Mouse (Mus musculus) mammary gland, adult 2 months (tissue): Measurements from ENCODE around the gene Syt13. TPM values are rescaled to one million over a fixed set of nuclear protein-coding genes. Genes with fewer than 3 reads are reported as not detected.

Experiments
- polyA plus RNA-seq: library from polyadenylated mRNA; depleted of rRNA; stranded (reverse); fragments of >200 nt; gene quantifications from 2 replicates; pipeline ENCODE4 v1.2.3, GENCODE M21; 2012; ENCODE audit warnings: low replicate concordance; rRNA removed

The Syt13 gene
- 1.4 and 2.3 TPM in 2 replicates for polyA plus RNA-seq

GRCm38 (mm10) chr2:92914933-92915553, at the start of gene Syt13:
Gene Syt13 (plus strand): TSS chr2:92915098.

Other genes starting within 250 kb of the Syt13 start
- 4.8 and 7.9 TPM in 2 replicates for gene Prdm11, start 131.1 kb downstream of the Syt13 start, polyA plus RNA-seq